Mouse (Mus musculus) lung, embryonic 14.5 days (tissue): ENCODE data around the gene Kcnk4. TPM values are rescaled to one million over a fixed set of nuclear protein-coding genes. Genes with fewer than 3 reads are reported as not detected.
A peak's percentile ranks its signal among the peaks of the same experiment; 100 is the strongest.

ENCODE experiments used
- ATAC-seq: fragments of 200-750 bp; cut with Nextera tagmentation; 2 replicates; pipeline ENCODE4 v1.8.0; 2017; ENCODE audit warnings: mild to moderate bottlenecking, moderate TSS enrichment, moderate library complexity; ENCODE audit not compliant: insufficient read depth
- DNase-seq: peaks from one replicate; pipeline ENCODE4 v3.0.0-alpha.2; 2015
- H3K27ac ChIP-seq: fragments of 300-500 bp; sonication (generic); 2 replicates; pipeline ENCODE4 v1.5.1; 2014; ENCODE audit warnings: low read depth, mild to moderate bottlenecking, moderate library complexity
- H3K27me3 ChIP-seq: fragments of 300-500 bp; sonication (generic); 2 replicates; pipeline ENCODE4 v1.6.1; 2014; ENCODE audit warnings: low read length, control low read depth; ENCODE audit not compliant: insufficient read depth
- H3K36me3 ChIP-seq: fragments of 300-500 bp; sonication (generic); 2 replicates; pipeline ENCODE4 v1.6.1; 2014; ENCODE audit warnings: control low read depth; ENCODE audit not compliant: insufficient read depth
- H3K4me1 ChIP-seq: fragments of 300-500 bp; sonication (generic); 2 replicates; pipeline ENCODE4 v1.6.1; 2014; ENCODE audit warnings: antibody characterized with exemption, control low read depth; ENCODE audit not compliant: insufficient read depth
- H3K4me2 ChIP-seq: fragments of 300-500 bp; sonication (generic); 2 replicates; pipeline ENCODE4 v1.6.1; 2014; ENCODE audit warnings: mild to moderate bottlenecking
- H3K4me3 ChIP-seq: fragments of 300-500 bp; sonication (generic); 2 replicates; pipeline ENCODE4 v1.5.1; 2014; ENCODE audit warnings: low read depth, low read length
- H3K9ac ChIP-seq: fragments of 300-500 bp; sonication (generic); 2 replicates; pipeline ENCODE4 v1.6.1; 2014
- H3K9me3 ChIP-seq: fragments of 300-500 bp; sonication (generic); 2 replicates; pipeline ENCODE4 v1.6.1; 2016; ENCODE audit warnings: low read depth, low read length, control low read depth
- CTCF ChIP-seq: IDR thresholded peaks from 2 replicates; pipeline ENCODE4 v1.5.1; 2016; ENCODE audit warnings: antibody characterized with exemption, low read depth
- WGBS: fragments of 180-500 bp; shearing (Covaris S2); extraction: QIAGEN DNeasy Blood & Tissue Kit; methylation state at CpG from one replicate; pipeline ENCODE4 v1.1.7; 2014; 5-methylcytosine and 5-hydroxymethylcytosine counted together
- polyA plus RNA-seq: library from polyadenylated mRNA; unstranded; fragments of >200 nt; fragmentation: Nextera tagmentation; extraction: Ambion mirVana; gene quantifications from 2 replicates; pipeline ENCODE4 v1.2.1, GENCODE M21; 2014

Gene Kcnk4
- polyA plus RNA-seq, 1 experiment from 2014 or later = 0.17 TPM

DNA sequence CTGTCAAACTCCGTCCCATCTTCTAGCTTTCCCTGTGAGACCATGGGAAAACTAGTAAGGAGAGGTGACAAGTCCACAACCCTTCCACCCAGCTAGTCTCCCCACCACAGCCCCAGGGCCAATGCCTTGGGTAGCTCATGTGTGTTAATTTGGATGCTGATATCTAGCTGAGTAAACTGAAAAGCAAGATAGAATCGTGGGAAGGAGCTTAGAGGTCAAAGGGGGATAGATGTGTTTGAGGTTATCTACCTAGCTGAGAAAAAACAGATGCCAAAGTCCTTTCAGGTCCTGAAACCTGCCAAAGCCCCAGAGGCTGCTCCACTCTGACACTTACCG is 44.3 kb upstream of the Kcnk4 start:
- Histone ChIP-seq H3K4me3 (peak overlapping the region; percentile 58), H3K36me3 (peaks cover 34% of the 10 kb centered on the region), H3K4me2 (peak overlapping the region; percentile 71), H3K27ac (0 out of 2 replicates have a peak overlapping the region, but pooled peaks have one; percentile 37), H3K9me3 (no peaks in the 10 kb centered on the region), H3K9ac (peak overlapping the region; percentile 56), H3K4me1 (peaks cover 15% of the 10 kb centered on the region; the same call in 1 of the 2 replicates), H3K27me3 (no peaks in the 10 kb centered on the region)
- no peak for TF ChIP-seq CTCF
- DNase-seq (no peak), ATAC-seq (no peak)
- 37% methylated on average over 3 of the region's 3 CpGs for WGBS

DNA sequence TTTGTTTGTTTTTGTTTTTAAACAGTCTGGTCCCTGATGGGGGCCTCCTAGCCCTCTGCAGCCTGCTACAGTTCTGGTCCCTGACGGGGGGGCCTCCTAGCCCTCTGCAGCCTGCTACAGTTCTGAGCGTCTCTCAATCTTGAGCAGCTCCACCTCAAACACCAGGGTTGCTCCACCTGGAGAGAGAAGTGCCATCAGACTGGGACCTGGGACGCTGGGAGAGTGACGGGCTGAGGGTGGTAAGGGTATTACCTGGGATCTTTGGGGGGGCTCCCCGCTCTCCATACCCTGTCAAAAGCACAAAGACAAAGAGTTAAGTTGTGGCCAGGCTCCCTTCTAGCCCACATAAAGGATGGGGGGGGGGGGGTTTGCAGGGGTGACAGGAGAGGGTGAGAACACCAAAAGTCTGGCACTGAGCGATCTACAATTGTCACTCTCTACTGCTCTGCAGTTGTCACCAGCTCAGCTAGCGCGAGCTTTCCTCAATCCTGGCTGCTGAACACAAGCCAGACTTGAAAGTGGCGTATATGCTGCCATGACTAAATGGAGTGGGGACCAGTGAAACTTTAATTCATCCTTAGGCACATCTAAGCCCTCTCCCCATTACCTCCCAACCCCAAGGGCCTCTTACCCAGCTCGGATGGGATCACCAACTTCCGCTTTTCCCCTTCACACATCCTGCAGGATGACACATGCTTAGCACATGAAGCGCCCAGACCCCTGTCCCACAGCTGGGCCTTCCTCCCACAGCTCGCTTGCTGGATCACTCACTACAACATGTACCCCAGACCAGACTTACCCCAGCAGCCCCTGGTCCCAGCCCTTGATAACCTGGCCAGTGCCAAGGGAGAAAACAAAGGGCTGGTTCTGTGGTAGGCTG is 43.7 kb upstream of the Kcnk4 start:
- H3K4me2 ChIP-seq = peak overlapping the region; percentile 71
- ATAC-seq (no peak), DNase-seq (no peak)
- 75% methylated on average over 13 of the region's 13 CpGs for WGBS
- H3K9ac ChIP-seq = peak overlapping the region; percentile 56; the same call in 1 of the 2 replicates
- no peak for TF ChIP-seq CTCF
- H3K9me3 ChIP-seq = no peaks in the 10 kb centered on the region
- H3K4me1 ChIP-seq = peaks cover 15% of the 10 kb centered on the region; the same call in 1 of the 2 replicates
- no peak overlapping the region for H3K27ac ChIP-seq
- peak overlapping the region; percentile 58 for H3K4me3 ChIP-seq
- no peaks in the 10 kb centered on the region for H3K27me3 ChIP-seq
- H3K36me3 ChIP-seq = peaks cover 30% of the 10 kb centered on the region

DNA sequence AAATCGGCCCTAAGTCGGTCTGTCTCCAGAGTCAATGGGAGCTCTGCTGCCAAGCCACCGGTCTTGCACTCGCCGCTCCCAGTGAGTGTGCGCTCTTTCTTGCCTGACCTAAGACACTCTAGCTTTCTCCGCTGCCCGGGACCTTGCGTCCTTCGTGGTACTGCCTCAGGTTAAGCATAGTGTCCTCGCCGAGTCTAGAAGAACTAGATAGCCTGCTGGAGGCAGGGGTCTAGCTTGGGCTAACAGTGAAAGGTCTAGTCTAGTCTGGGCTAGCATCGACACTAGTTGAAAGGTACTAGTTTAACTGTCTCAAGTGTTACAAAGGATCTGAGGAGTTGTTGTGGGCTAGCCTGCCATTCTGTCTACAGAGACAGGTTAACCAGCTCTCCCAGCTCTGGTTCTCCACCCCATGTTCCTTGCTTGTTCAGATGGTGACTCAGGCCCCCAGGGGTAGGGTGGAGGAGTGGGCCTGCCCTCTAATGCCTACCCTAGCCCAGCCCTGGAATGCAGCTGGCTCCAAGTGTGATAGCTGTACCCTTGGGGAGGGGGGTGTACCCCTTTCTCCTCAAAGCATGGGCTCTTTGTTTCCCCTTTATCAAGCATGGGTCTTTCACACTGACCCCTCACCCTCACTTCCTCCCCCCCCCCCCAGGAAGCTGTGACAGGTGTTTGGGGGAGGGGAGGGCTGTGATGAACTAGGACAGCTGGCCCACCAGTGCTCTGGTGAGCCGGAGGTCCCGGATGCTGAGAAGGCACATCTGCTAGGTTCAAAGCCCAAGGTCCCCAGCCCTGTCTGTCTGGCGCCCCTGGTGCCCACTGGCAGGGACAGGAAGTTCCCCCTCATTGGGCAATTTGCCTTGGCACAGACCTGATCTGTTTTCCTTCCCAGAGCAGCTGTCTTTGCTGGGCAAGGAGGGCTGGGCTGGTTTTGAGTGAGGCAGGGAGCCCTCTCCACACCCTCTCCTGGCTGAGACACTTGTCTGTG is 41.5 kb upstream of the Kcnk4 start, which contains the start of gene Plcb3:
TSS of gene Plcb3 (minus strand) at position 934 of the 985 bp plus-strand sequence.
- H3K27me3 ChIP-seq = no peaks in the 10 kb centered on the region
- under 1% methylated on average over 16 of the region's 16 CpGs for WGBS
- H3K4me1 ChIP-seq = peaks cover 12% of the 10 kb centered on the region; the same call in 1 of the 2 replicates
- peak within 1 kb of the TSS; percentile 58 for H3K4me3 ChIP-seq
- no peaks in the 10 kb centered on the region for H3K9me3 ChIP-seq
- peak within 1 kb of the TSS; percentile 78 for H3K9ac ChIP-seq
- peak within 1 kb of the TSS; percentile 71 for H3K27ac ChIP-seq
- H3K4me2 ChIP-seq = peak within 1 kb of the TSS; percentile 94
- peaks cover 21% of the 10 kb centered on the region for H3K36me3 ChIP-seq
- peak; percentile 76 for DNase-seq
- peak; percentile 47 for TF ChIP-seq CTCF
- no peak for ATAC-seq

DNA sequence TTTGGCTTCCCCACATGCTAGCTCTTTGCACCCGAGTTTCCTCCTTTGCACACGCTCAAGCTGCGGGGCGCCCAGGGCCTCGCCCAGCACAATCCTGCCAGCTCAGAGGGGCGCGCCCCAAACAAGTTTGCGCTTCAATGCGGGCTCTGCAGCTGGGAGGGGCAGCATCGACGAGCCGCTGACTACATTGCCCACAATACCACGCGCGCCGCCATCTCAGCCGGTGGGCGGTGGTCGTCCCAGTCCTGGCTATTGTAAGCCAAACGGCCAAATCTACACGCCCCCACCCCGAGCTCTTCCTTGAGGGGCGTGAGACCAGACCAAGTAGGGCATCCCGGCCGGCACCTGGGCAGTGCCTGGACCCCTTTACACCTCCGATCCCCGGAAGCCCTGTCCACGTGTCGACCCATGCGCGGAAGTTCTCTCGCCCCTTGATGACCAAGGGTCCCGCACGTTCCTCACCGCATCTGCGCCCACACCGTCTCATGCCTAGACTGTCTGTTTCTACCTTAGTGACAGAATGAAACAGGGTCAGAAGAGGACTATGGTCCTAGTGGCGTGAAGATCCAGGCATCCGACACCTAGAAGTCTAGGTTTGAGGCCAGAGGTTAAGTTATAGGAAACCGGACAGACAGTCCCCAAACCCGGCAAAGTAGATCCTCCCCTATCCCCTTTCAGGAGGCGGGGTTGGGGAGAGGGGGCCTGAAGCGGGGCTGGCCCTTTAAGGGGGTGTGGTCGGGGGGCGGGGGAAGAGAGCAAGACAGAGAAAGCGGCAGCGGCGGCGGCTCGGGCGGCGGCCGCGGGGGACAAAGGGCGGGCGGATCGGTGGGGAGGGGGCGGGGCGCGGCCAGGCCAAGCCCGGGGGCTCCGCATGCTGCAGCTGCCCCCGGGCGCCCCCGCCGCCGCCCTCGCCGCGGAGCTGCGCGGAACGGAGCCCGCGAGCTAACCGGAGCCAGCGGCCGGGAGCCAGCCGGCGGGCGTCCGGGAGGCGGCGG is 40.2 kb upstream of the Kcnk4 start, which contains the start of gene Ppp1r14b:
TSS of gene Ppp1r14b (plus strand) at position 758 of the 995 bp plus-strand sequence.
- H3K27me3 ChIP-seq = no peaks in the 10 kb centered on the region
- peaks cover 21% of the 10 kb centered on the region for H3K36me3 ChIP-seq
- ATAC-seq = peak; percentile 64
- no peaks in the 10 kb centered on the region for H3K9me3 ChIP-seq
- peak within 1 kb of the TSS; percentile 58 for H3K4me3 ChIP-seq
- no peak for TF ChIP-seq CTCF
- under 1% methylated on average over 57 of the region's 84 CpGs for WGBS
- H3K4me2 ChIP-seq = peak within 1 kb of the TSS; percentile 94
- peak within 1 kb of the TSS; percentile 71 for H3K27ac ChIP-seq
- H3K4me1 ChIP-seq = peaks cover 17% of the 10 kb centered on the region
- DNase-seq = peak; percentile 89
- peak within 1 kb of the TSS; percentile 78 for H3K9ac ChIP-seq

DNA sequence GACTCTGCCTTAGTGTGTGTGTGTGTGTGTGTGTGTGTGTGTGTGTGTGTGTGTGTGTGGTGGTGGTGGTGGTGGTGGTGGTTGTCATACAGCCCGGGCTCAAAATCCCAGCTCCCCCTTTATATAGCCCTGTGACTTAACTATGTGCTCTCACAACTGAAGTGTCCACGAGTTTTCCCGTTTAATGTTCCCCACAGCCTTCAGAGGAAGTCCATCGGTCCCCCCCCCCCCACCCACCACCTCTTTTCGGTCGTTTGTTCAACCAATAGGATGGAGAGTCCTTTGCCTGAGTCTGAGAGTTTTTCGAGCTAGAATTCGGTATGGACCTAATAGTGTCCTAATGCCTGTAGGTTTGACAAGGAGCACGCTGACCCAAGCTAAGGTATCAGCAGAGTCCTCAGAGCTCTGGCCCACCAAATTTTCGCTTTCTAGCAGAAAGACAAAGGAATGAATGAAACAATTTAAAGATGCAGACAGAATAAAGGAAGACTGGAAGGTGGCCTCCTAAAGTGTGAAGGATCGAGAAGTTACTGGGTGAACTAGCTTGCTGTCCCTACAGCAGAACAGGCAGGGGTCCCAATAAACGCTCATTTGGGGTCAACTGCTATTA is 39.4 kb upstream of the Kcnk4 start:
- Histone ChIP-seq H3K4me1 (peaks cover 13% of the 10 kb centered on the region), H3K4me3 (peak overlapping the region; percentile 58), H3K4me2 (peak overlapping the region; percentile 94), H3K9me3 (no peaks in the 10 kb centered on the region), H3K27ac (peak overlapping the region; percentile 33; the same call in 1 of the 2 replicates), H3K36me3 (peaks cover 19% of the 10 kb centered on the region), H3K27me3 (no peaks in the 10 kb centered on the region), H3K9ac (peak overlapping the region; percentile 78)
- WGBS = 33% methylated on average over 12 of the region's 12 CpGs
- TF ChIP-seq CTCF = no peak
- ATAC-seq (no peak), DNase-seq (no peak)
